Mouse (Mus musculus) heart, embryonic 16.5 days (tissue): ENCODE data around the gene Slc25a16. TPM values are rescaled to one million over a fixed set of nuclear protein-coding genes. Genes with fewer than 3 reads are reported as not detected.
"Not testable (repeated sequence)": the region's sequence is repeated elsewhere in the genome, so short reads cannot be mapped to it uniquely, and the experiment has no call there.

ENCODE experiments used
- ATAC-seq: fragments of 200-750 bp; cut with Nextera tagmentation; replicated peaks from 2 replicates; pipeline ENCODE4 v1.8.0; 2017; ENCODE audit warnings: moderate number of reproducible peaks; ENCODE audit not compliant: insufficient read depth, low FRiP score; ENCODE audit errors: extremely low read depth
- H3K27ac ChIP-seq: fragments of 300-500 bp; sonication (generic); 2 replicates; pipeline ENCODE4 v1.5.1; 2014; ENCODE audit warnings: mild to moderate bottlenecking, low read length, control low read depth, moderate library complexity
- H3K27me3 ChIP-seq: fragments of 300-500 bp; sonication (generic); 2 replicates; pipeline ENCODE4 v1.6.1; 2014; ENCODE audit warnings: low read length, mixed read lengths; ENCODE audit not compliant: control insufficient read depth, insufficient read depth
- H3K36me3 ChIP-seq: fragments of 300-500 bp; sonication (generic); 2 replicates; pipeline ENCODE4 v1.6.1; 2014; ENCODE audit not compliant: control insufficient read depth, insufficient read depth
- H3K4me1 ChIP-seq: fragments of 300-500 bp; sonication (generic); 2 replicates; pipeline ENCODE4 v1.6.1; 2014; ENCODE audit warnings: low read length, mixed read lengths; ENCODE audit not compliant: control insufficient read depth, insufficient read depth
- H3K4me2 ChIP-seq: fragments of 300-500 bp; sonication (generic); 2 replicates; pipeline ENCODE4 v1.6.1; 2014; ENCODE audit warnings: low read depth, mild to moderate bottlenecking, control low read depth, low read length
- H3K4me3 ChIP-seq: fragments of 300-500 bp; sonication (generic); 2 replicates; pipeline ENCODE4 v1.5.1; 2014; ENCODE audit warnings: mild to moderate bottlenecking, control low read depth, low read length
- H3K9ac ChIP-seq: fragments of 300-500 bp; sonication (generic); 2 replicates; pipeline ENCODE4 v1.6.1; 2014; ENCODE audit warnings: low read length, control low read depth
- H3K9me3 ChIP-seq: fragments of 300-500 bp; sonication (generic); replicated peaks from 2 replicates; pipeline ENCODE4 v1.6.1; 2016; ENCODE audit warnings: low read length; ENCODE audit not compliant: control insufficient read depth
- WGBS: fragments of 180-500 bp; shearing (Covaris S2); extraction: QIAGEN DNeasy Blood & Tissue Kit; methylation state at CpG from one replicate; pipeline ENCODE4 v1.1.7; 2014; 5-methylcytosine and 5-hydroxymethylcytosine counted together
- polyA plus RNA-seq: library from polyadenylated mRNA; unstranded; fragments of >200 nt; fragmentation: Nextera tagmentation; extraction: Ambion mirVana; gene quantifications from 2 replicates; pipeline ENCODE4 v1.2.1, GENCODE M21; 2015

Gene Slc25a16
- polyA plus RNA-seq, 1 experiment from 2014 or later: 14.0 TPM

DNA sequence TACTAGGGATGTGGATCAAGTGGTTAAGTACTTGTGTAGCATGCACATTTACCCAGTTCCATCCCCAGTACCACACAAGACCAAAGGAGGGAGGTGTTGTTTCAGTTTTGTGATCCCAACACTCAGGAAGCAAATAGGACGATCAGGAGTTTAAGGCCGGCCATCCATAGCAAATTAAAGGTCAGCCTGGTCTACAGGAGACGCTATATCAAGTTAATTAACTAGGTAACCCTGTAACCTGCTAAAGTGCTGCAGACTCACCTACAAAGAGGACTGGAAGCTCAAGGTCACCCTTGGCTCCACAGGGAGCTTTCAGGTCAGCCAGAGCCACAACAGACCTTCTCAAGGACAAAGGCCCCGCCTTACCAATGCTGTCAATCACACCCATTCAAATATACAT, 23.7 kb upstream of the Slc25a16 start:
- H3K9ac ChIP-seq: no peak overlapping the region
- WGBS: 66% methylated on average over 4 of the region's 4 CpGs
- no peaks in the 10 kb centered on the region for H3K36me3 ChIP-seq
- H3K27me3 ChIP-seq: no peaks in the 10 kb centered on the region
- ATAC-seq: no peak
- no peak overlapping the region for H3K4me2 ChIP-seq
- H3K4me3 ChIP-seq: no peak overlapping the region
- no peaks in the 10 kb centered on the region for H3K4me1 ChIP-seq
- H3K27ac ChIP-seq: no peak overlapping the region
- no peaks in the 10 kb centered on the region for H3K9me3 ChIP-seq

DNA sequence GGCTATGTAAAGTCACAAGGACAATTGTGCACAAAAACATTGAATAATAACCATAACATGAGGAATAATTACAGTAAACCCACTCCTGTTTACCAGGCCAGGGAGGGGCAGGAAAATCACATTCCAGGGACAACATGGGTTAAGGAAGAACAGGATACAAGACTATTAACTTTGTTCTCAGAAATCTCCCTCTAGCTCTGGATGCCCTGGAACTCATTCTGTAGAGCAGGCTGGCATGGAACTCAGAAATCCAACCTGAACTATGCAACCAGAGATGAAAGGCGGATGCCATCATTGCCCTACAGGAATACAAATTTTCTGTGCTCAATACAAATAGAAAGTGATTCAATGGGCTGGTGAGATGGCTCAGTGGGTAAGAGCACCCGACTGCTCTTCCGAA, 23.0 kb upstream of the Slc25a16 start:
- Histone ChIP-seq H3K36me3 (no peaks in the 10 kb centered on the region), H3K4me3 (no peak overlapping the region), H3K4me1 (no peaks in the 10 kb centered on the region), H3K27ac (no peak overlapping the region), H3K4me2 (no peak overlapping the region), H3K9ac (no peak overlapping the region), H3K27me3 (no peaks in the 10 kb centered on the region), H3K9me3 (no peaks in the 10 kb centered on the region)
- WGBS: 96% methylated on average over 3 of the region's 3 CpGs
- ATAC-seq: no peak

DNA sequence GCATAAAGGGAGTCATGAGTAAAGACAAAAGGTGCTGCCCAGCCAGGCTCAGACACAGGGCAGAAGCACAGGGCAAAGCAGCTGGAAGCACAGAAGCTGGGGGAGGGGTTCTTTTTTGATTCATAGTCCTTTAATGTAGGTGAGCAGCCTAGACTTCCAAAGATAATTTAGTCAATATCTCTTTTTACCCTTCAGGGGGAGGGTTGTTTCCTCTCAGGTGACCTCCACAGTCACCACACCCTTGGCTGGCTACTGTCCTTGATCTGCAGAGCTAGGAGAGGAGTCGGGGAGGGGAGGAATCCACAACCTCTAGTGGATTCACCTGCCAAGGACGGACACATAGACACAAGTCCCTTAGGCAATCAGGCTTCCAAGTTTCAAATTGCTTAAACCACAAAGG, 22.4 kb upstream of the Slc25a16 start:
- no peak for ATAC-seq
- Histone ChIP-seq H3K27me3 (no peaks in the 10 kb centered on the region), H3K27ac (no peak overlapping the region), H3K4me1 (no peaks in the 10 kb centered on the region), H3K4me2 (no peak overlapping the region), H3K4me3 (no peak overlapping the region), H3K9ac (no peak overlapping the region), H3K36me3 (no peaks in the 10 kb centered on the region), H3K9me3 (no peaks in the 10 kb centered on the region)
- 81% methylated on average over 2 of the region's 2 CpGs for WGBS

DNA sequence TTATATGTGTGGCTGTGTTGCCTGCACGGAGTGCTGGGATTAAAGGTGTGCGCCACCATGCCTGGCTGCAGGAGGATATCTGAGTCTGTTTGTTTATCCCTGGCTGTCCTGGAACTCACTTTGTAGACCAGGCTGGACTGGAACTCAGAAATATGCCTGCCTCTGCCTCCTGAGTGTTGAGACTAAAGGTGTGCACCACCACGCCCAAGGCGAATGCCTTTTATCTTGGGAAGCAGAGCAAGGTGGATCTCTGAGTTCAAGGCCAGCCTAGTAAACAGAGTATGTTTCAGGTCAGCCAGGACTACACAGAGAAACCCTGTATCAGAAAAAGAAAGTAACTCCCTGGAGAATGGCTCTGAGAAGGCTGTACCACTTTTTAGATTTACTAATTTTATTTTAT, 20.3 kb upstream of the Slc25a16 start:
- ATAC-seq: no peak
- no peak overlapping the region for H3K27ac ChIP-seq
- no peak overlapping the region for H3K4me2 ChIP-seq
- no peaks in the 10 kb centered on the region for H3K36me3 ChIP-seq
- H3K4me1 ChIP-seq: no peaks in the 10 kb centered on the region
- H3K27me3 ChIP-seq: no peaks in the 10 kb centered on the region
- 95% methylated on average over 4 of the region's 4 CpGs for WGBS
- H3K9me3 ChIP-seq: no peaks in the 10 kb centered on the region
- no peak overlapping the region for H3K9ac ChIP-seq
- H3K4me3 ChIP-seq: no peak overlapping the region

DNA sequence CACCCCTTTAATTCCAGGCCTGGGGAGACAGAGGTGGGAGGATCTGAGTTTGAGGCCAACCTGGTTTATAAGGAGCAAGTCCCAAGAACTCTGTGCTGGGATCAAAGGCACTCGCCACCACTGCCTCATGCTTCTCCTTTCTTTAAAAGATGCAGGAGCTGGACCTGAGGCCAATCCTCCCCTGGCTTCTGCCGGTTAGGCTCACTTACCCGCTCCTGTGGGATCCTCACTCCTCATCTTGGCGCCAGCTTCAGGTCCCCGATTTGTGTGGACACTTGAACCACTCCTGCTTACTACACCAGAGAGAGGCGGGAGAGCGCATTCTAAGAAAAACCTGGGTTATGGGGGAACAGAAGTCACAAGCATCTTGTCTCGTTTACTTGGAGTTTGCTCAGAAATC, 18.6 kb upstream of the Slc25a16 start:
- H3K27ac ChIP-seq: no peak overlapping the region
- ATAC-seq: no peak
- H3K27me3 ChIP-seq: no peaks in the 10 kb centered on the region
- H3K4me2 ChIP-seq: no peak overlapping the region
- no peaks in the 10 kb centered on the region for H3K36me3 ChIP-seq
- H3K9me3 ChIP-seq: no peaks in the 10 kb centered on the region
- no peak overlapping the region for H3K4me3 ChIP-seq
- WGBS: 40% methylated on average over 8 of the region's 8 CpGs
- no peaks in the 10 kb centered on the region for H3K4me1 ChIP-seq
- H3K9ac ChIP-seq: no peak overlapping the region

DNA sequence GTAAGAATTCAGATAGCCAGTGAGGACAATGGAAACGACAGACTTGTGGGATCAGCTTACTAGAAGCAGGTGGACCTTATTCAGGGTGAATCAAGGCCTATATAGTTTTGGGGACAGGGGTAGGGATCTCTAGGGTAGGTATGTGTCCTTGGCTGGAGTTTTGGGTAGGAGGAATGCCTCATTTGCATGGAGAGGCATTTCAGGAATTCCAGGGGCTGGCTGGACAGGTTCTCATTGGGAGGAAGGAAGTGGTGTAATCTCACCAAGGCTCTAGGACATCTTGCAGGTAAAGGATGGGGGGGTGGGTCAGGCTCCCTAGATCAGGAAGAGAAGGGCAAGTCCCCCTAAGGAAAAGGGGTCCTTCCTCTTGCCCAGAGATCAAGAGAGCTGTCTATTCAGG, 17.6 kb upstream of the Slc25a16 start:
- no peak overlapping the region for H3K27ac ChIP-seq
- H3K9me3 ChIP-seq: no peaks in the 10 kb centered on the region
- H3K9ac ChIP-seq: no peak overlapping the region
- H3K27me3 ChIP-seq: no peaks in the 10 kb centered on the region
- no peaks in the 10 kb centered on the region for H3K36me3 ChIP-seq
- H3K4me2 ChIP-seq: no peak overlapping the region
- H3K4me3 ChIP-seq: no peak overlapping the region
- ATAC-seq: no peak
- WGBS: 38% methylated on average over 1 of the region's 1 CpGs
- no peaks in the 10 kb centered on the region for H3K4me1 ChIP-seq

DNA sequence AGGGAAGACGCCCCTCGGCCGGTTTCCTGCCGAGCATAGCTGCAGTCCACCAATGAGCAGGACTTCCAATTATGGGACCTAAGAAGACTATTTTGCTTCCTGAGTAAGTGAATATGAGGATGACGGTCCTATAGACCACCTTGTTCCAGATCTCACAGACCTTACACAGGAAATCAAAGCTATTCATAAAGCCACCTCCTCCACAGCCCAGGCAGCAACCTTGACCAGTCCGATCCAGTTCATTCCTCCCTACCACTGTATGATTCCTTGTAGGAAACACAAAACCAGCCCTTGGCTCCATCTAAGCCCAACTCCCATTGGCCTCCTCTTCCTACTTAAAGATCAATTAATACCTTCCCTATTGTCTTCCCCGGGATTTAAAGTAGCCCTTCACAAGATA, 14.1 kb upstream of the Slc25a16 start:
- WGBS: 81% methylated on average over 7 of the region's 7 CpGs
- H3K4me3 ChIP-seq: no peak overlapping the region
- no peaks in the 10 kb centered on the region for H3K4me1 ChIP-seq
- H3K9me3 ChIP-seq: no peaks in the 10 kb centered on the region
- no peak overlapping the region for H3K9ac ChIP-seq
- no peaks in the 10 kb centered on the region for H3K27me3 ChIP-seq
- ATAC-seq: no peak
- no peaks in the 10 kb centered on the region for H3K36me3 ChIP-seq
- H3K4me2 ChIP-seq: no peak overlapping the region
- no peak overlapping the region for H3K27ac ChIP-seq

DNA sequence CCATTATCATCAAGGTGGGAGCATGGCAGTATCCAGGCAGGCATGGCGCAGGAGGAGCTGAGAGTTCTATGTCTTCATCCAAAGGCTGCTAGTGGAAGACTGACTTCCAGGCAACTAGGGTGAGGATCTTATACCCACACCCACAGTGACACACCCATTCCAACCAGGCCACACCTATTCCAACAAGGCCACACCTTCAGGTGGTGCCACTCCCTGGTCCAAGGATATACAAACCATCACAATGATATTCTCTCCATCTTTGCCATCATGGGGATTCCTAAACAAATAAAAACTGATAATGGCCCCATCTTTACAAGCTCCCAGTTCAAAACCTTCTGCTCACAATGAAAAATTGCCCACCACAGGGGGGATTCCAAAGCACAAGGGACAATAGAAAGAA, 11.5 kb upstream of the Slc25a16 start, which contains the start of gene Tet1:
TSS of gene Tet1 (minus strand) at position 101 of the 400 bp plus-strand sequence.
- not testable (repeated sequence) for H3K4me2 ChIP-seq, H3K27ac ChIP-seq, H3K4me3 ChIP-seq, H3K9ac ChIP-seq, H3K36me3 ChIP-seq, H3K27me3 ChIP-seq, ATAC-seq, H3K4me1 ChIP-seq, H3K9me3 ChIP-seq
- WGBS: no CpG with 5 or more reads among the region's 1 CpGs

DNA sequence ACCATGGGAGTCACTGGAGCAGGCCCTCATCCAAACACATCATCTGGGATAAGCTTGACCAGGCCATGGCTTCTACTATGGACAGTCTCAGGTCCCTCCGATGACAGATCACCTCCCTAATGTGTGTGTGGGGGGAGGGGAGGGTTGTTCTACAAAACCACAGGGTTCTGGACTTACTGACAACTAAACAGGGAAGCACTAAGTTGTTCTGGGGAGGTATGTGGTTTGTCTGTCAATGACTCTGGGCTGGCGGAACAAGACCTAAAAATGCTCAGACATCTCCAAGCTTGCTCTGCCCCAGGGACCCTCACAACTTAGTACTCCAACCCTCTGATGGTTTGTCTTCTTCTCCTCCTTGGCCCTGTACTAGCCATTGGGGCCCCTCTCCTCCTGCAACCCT, 9.3 kb upstream of the Slc25a16 start:
- no peaks in the 10 kb centered on the region for H3K36me3 ChIP-seq
- H3K4me3 ChIP-seq: no peak overlapping the region
- ATAC-seq: no peak
- no peak overlapping the region for H3K9ac ChIP-seq
- no peaks in the 10 kb centered on the region for H3K9me3 ChIP-seq
- H3K27me3 ChIP-seq: no peaks in the 10 kb centered on the region
- no peaks in the 10 kb centered on the region for H3K4me1 ChIP-seq
- WGBS: 72% methylated on average over 2 of the region's 2 CpGs
- H3K27ac ChIP-seq: no peak overlapping the region
- no peak overlapping the region for H3K4me2 ChIP-seq

DNA sequence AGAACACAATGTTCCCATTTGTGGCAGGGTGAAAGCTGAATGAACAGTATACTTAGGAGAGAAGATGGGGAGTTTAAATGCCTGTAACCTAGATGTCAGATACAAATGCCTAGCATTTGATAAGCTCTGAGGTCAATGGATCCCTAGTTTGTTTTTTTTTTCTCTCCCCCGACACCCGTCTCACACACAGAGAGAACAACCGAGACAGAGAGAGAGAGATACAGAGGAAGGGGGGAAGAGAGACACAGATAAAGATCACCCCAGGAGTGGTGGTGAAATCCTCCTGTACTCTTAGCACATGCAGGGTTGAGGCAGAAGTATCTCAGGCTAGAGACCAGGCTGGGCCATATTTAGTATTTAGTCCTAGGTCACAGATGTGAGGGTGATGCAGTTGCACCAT, 1.4 kb upstream of the Slc25a16 start:
- WGBS: 66% methylated on average over 3 of the region's 3 CpGs
- no peak for ATAC-seq
- peaks cover 11% of the 10 kb centered on the region for H3K4me1 ChIP-seq
- H3K36me3 ChIP-seq: no peaks in the 10 kb centered on the region
- H3K9ac ChIP-seq: no peak overlapping the region
- no peaks in the 10 kb centered on the region for H3K9me3 ChIP-seq
- no peak overlapping the region for H3K4me3 ChIP-seq
- no peak overlapping the region for H3K4me2 ChIP-seq
- no peak overlapping the region for H3K27ac ChIP-seq
- no peaks in the 10 kb centered on the region for H3K27me3 ChIP-seq
